Mouse (Mus musculus) cerebellum, adult 2 months (tissue): ENCODE measurements around the gene Cd300lg.

Experiments
- CTCF ChIP-seq: fragments of 200-500 bp; IDR thresholded peaks from 2 replicates; pipeline ENCODE4 v1.5.1; 2011; ENCODE audit warnings: low read depth, mild to moderate bottlenecking, control low read depth, low read length, moderate library complexity, borderline replicate concordance; ENCODE audit not compliant: insufficient read depth
- POLR2A ChIP-seq: fragments of 200-500 bp; IDR thresholded peaks from 2 replicates; pipeline ENCODE4 v1.6.1; 2011; ENCODE audit warnings: low read length, control low read depth, borderline replicate concordance; ENCODE audit not compliant: insufficient read depth

DNA sequence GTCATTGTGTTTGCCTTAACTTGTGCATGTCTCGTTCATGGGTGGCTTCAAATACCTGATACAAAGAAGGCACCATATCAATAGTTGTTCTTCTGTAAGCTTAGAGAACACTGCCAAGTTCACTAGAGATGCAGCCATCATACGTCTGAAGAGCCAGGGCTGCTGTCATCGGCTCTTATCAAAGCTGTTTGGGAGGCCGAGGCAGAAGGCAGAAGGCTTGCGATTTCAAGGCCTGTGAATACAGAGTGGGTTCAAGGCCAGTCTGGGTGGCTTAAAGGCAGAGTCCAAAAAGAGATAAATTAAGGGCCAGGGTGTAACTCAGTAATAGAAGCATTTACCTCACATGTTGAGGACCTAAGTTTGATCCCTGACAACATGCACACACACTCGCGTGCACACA, 5.0 kb upstream of the Cd300lg start:
- TF ChIP-seq POLR2A (no peak), CTCF (no peak)
